Mouse (Mus musculus): Measurements from ENCODE around the gene Qrfpr. TPM values are rescaled to one million over a fixed set of nuclear protein-coding genes. Genes with fewer than 3 reads are reported as not detected.

Qrfpr gene
- not detected for polyA plus RNA-seq (2017; shearing (Covaris generic))

DNA sequence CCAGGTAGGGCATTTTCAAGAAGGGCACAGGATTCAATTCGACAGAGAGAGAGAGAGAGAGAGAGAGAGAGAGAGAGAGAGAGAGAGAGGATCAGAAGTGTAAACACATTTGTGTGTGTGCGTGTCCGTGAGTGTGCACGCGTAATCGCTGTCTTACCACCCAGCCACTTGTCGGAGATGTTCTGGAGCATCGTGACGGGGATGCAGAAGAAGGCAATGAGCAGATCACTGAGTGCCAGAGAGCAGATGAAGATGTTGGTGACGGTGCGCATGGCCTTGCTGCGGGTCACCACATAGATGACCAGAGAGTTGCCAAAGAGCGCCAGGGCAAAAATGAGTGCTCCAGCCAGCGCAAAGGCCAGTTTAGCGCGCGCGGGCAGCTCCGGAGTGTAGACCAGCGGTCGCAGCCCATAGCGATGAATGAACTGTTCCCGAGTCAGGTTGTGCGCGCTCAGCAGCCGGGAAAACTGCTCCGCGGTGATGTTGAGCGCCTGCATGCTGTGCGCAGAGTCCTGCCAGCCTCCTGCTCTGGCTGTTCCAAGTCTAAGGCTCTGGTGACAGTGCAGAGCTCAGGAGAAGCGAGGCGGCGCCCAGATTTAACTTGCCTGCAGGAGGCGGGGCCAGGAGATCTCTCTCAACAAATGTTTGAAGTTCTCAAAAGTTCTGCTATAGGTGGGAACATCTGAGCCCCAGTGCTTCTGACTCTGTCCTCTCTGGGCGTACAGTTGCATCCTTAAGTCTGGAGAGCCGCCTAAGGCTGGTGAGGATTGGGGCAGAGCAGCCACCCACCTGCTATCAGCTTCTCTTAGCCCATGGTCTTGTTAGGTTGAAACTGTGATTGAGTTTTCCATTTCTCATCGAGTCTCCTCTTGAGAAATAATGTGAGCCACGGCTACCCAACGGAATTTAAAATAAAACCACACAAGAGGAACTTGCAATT is at the start of gene Qrfpr:
Gene Qrfpr (minus strand): TSS at position 571 of the 940 bp plus-strand sequence.

DNA sequence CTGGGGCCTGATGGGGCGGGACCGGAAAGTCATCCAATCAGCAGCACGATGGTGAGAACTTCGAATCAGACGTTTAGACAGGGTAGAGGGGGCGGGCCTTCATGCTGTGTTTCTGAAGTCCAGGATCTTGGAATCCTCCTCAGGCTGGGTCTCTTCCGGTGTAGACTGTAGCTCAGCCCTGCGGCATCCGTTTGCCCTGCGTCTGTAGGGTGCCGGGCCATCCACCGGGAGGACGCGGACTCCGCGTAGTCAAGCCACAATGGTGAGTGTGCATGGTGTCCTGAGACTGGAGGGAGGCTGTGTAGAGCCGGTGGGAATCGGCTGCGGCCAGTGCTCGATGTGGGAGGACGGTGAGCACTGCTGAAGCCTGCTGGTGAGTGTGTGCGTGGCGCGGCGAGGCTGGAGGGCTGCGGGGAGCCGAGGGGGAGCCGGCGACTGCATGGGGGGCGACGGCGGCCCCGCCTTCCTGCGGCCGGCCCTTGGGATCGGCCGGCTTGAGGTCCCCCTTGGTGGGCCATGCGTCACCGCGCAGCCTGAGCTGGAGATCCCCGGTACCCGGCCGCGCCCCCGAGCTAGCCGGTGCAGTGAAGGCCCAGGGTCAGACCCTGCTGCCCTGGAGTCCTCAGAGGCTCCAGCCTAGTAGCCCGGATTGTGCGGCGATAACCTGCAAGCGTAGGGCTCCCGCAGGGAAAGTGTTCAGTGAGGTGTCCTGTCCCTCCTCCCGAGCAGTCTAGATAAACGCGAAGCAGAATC is 71.0 kb downstream of the Qrfpr start, which contains the start of gene D3Ertd254e:
Gene D3Ertd254e (plus strand): TSS at position 84 of the 753 bp plus-strand sequence.

Other genes starting within 250 kb of the Qrfpr start
- gene Mccc1, start 221.6 kb downstream of the Qrfpr start, polyA plus RNA-seq (2017; shearing (Covaris generic)), result 27.0 TPM
- gene Ccdc144b, start 168.8 kb downstream of the Qrfpr start, polyA plus RNA-seq (2017; shearing (Covaris generic)), result not detected
- gene Acad9, start 156.3 kb downstream of the Qrfpr start, polyA plus RNA-seq (2017; shearing (Covaris generic)), result 38.5 TPM
- 4.0 TPM for gene D3Ertd254e, start 71.3 kb downstream of the Qrfpr start, polyA plus RNA-seq (2017; shearing (Covaris generic))

Measured in naive thymus-derived CD4-positive, alpha-beta T cell, adult 5 months (primary cell).